In genomic region chr14:34219295-34219694, GRCm38 (mm10) we compare ENCODE assay signal across 10 mouse cellular contexts. TPM values are rescaled to one million over a fixed set of nuclear protein-coding genes. Genes with fewer than 3 reads are reported as not detected.
DNase-seq lines count a peak whose midpoint lies in the region; ATAC-seq lines count a peak whose summit lies in the region.
"Had no signal": no experiment of that assay in that cellular context is flagged by ENCODE, and none has a peak within 500 bp of the region (broad histone marks: within the 10 kb centered on the region; RNA-seq: fewer than 3 reads in every experiment).

Syt15 (plus strand) TSS chr14:34219595.

- 62% methylated on average over 6 of the region's 6 CpGs for WGBS in kidney, embryonic 16.5 days
- WGBS in embryonic facial prominence, embryonic 15.5 days: 74% methylated on average over 6 of the region's 6 CpGs
- 49% methylated on average over 6 of the region's 6 CpGs for WGBS in intestine, embryonic 16.5 days
- WGBS in midbrain, embryonic 16.5 days: 78% methylated on average over 6 of the region's 6 CpGs

- H3K27me3 ChIP-seq in kidney, embryonic 16.5 days (ENCODE audit: insufficient read depth, low read length): peaks cover 15% of the 10 kb centered on the region
- peaks cover 30% of the 10 kb centered on the region for H3K27me3 ChIP-seq in embryonic facial prominence, embryonic 15.5 days
- H3K27me3 ChIP-seq in intestine, embryonic 16.5 days (replicated peaks; ENCODE audit: control insufficient read depth, insufficient read depth, low read length): peaks cover 23% of the 10 kb centered on the region; the same call in 1 of the 2 replicates
- peaks cover 16% of the 10 kb centered on the region; the same call in 1 of the 2 replicates for H3K27me3 ChIP-seq in midbrain, embryonic 16.5 days (ENCODE audit: control insufficient read depth, insufficient read depth, low read depth, low read length)

- ATAC-seq in kidney, embryonic 16.5 days (ENCODE audit: low FRiP score, low TSS enrichment): no peak
- ATAC-seq in embryonic facial prominence, embryonic 15.5 days (ENCODE audit: insufficient number of reproducible peaks, low FRiP score, low TSS enrichment, low read depth): no peak
- no peak for ATAC-seq in intestine, embryonic 16.5 days
- ATAC-seq in midbrain, embryonic 16.5 days: no peak

- peaks cover 9% of the 10 kb centered on the region; the same call in 1 of the 2 replicates for H3K4me1 ChIP-seq in kidney, embryonic 16.5 days (ENCODE audit: insufficient read depth, low read length)
- H3K4me1 ChIP-seq in embryonic facial prominence, embryonic 15.5 days: peaks cover 5% of the 10 kb centered on the region
- H3K4me1 ChIP-seq in intestine, embryonic 16.5 days (ENCODE audit: control insufficient read depth, insufficient read depth, low read length): peaks cover 6% of the 10 kb centered on the region; the same call in 1 of the 2 replicates
- H3K4me1 ChIP-seq in midbrain, embryonic 16.5 days (ENCODE audit: control insufficient read depth, insufficient read depth, low read length): peaks cover 4% of the 10 kb centered on the region

- DNase-seq in kidney, postnatal 14 days: no peak
- DNase-seq in cerebellum, postnatal 36 days: no peak
- DNase-seq in layer of hippocampus, postnatal 14 days (ENCODE audit: low spot score in 2 of 2): no peak
- no peak for DNase-seq in cerebellum, adult 18-20 months
- DNase-seq: thymus, postnatal 25 days had no signal

- H3K4me2 ChIP-seq in kidney, embryonic 16.5 days (replicated peaks; ENCODE audit: low read depth, low read length): peak within 1 kb of the TSS; percentile 56
- peak within 1 kb of the TSS; percentile 54 for H3K4me2 ChIP-seq in embryonic facial prominence, embryonic 15.5 days (replicated peaks)
- peak within 1 kb of the TSS; percentile 59 for H3K4me2 ChIP-seq in intestine, embryonic 16.5 days (ENCODE audit: low read depth, low read length)
- peak within 1 kb of the TSS; percentile 51 for H3K4me2 ChIP-seq in midbrain, embryonic 16.5 days (ENCODE audit: low read length)

- no peaks in the 10 kb centered on the region for H3K36me3 ChIP-seq in kidney, embryonic 16.5 days (ENCODE audit: insufficient read depth, low read length)
- no peaks in the 10 kb centered on the region for H3K36me3 ChIP-seq in embryonic facial prominence, embryonic 15.5 days
- no peaks in the 10 kb centered on the region for H3K36me3 ChIP-seq in intestine, embryonic 16.5 days (ENCODE audit: control insufficient read depth, insufficient read depth, low read length)
- H3K36me3 ChIP-seq in midbrain, embryonic 16.5 days (ENCODE audit: control insufficient read depth, insufficient read depth, low read length): no peaks in the 10 kb centered on the region

- H3K27ac ChIP-seq in kidney, embryonic 16.5 days (ENCODE audit: low read length): no peak within 1 kb of the TSS
- no peak within 1 kb of the TSS for H3K27ac ChIP-seq in embryonic facial prominence, embryonic 15.5 days (replicated peaks)
- H3K27ac ChIP-seq in intestine, embryonic 16.5 days (ENCODE audit: low read length): no peak within 1 kb of the TSS
- no peak within 1 kb of the TSS for H3K27ac ChIP-seq in midbrain, embryonic 16.5 days (ENCODE audit: low read length)

- H3K4me3 ChIP-seq in kidney, embryonic 16.5 days (ENCODE audit: low read length): peak within 1 kb of the TSS; percentile 32
- H3K4me3 ChIP-seq in embryonic facial prominence, embryonic 15.5 days (replicated peaks): peak within 1 kb of the TSS; percentile 29
- peak within 1 kb of the TSS; percentile 42 for H3K4me3 ChIP-seq in intestine, embryonic 16.5 days (ENCODE audit: low read length)
- H3K4me3 ChIP-seq in midbrain, embryonic 16.5 days (ENCODE audit: low read depth, low read length): peak within 1 kb of the TSS; percentile 25

- no peaks in the 10 kb centered on the region for H3K9me3 ChIP-seq in kidney, embryonic 16.5 days (ENCODE audit: low read length)
- no peaks in the 10 kb centered on the region for H3K9me3 ChIP-seq in embryonic facial prominence, embryonic 15.5 days (replicated peaks)
- H3K9me3 ChIP-seq in intestine, embryonic 16.5 days (ENCODE audit: control insufficient read depth, low read length): no peaks in the 10 kb centered on the region
- no peaks in the 10 kb centered on the region for H3K9me3 ChIP-seq in midbrain, embryonic 16.5 days (replicated peaks; ENCODE audit: control insufficient read depth, low read length, poor library complexity, severe bottlenecking)

- H3K9ac ChIP-seq in kidney, embryonic 16.5 days (replicated peaks; ENCODE audit: low read length): 0 out of 2 replicates have a peak within 1 kb of the TSS, but pooled peaks have one; percentile 33
- no peak within 1 kb of the TSS for H3K9ac ChIP-seq in embryonic facial prominence, embryonic 15.5 days
- peak within 1 kb of the TSS; percentile 49 for H3K9ac ChIP-seq in intestine, embryonic 16.5 days (ENCODE audit: low read depth, low read length)
- 0 out of 2 replicates have a peak within 1 kb of the TSS, but pooled peaks have one; percentile 31 for H3K9ac ChIP-seq in midbrain, embryonic 16.5 days (ENCODE audit: low read depth, low read length)

RNA-seq across cellular contexts. Expression of gene Syt15, which starts in this region (rescaled TPM):
- 0.92 and 1.1 TPM in 2 replicates for polyA plus RNA-seq in kidney, embryonic 16.5 days (2015; fragmentation: Nextera tagmentation; extraction: Ambion mirVana)
- polyA plus RNA-seq in embryonic facial prominence, embryonic 15.5 days (2015; fragmentation: Nextera tagmentation; extraction: Ambion mirVana): 1.2 TPM in 2 replicates
- 0.86 and 1.2 TPM in 2 replicates for polyA plus RNA-seq in intestine, embryonic 16.5 days (2015; fragmentation: Nextera tagmentation; extraction: Ambion mirVana)
- polyA plus RNA-seq in midbrain, embryonic 16.5 days (2015; fragmentation: Nextera tagmentation; extraction: Ambion mirVana): 0.63 and 0.68 TPM in 2 replicates
- 1 to 10 TPM; 1.1 to 1.7 TPM for total RNA-seq in layer of hippocampus, postnatal 14 days (2021)
- total RNA-seq: neutrophil, adult 5-6 weeks had no signal
